Mouse (Mus musculus): ENCODE measurements around the gene Tctn1. TPM values are rescaled to one million over a fixed set of nuclear protein-coding genes. Genes with fewer than 3 reads are reported as not detected.

Tctn1 gene
- total RNA-seq (2021) (1 to 10 TPM; 3.2 to 3.9 TPM), polyA plus RNA-seq (2012; rRNA removed) (9.4 and 9.8 TPM in 2 replicates)
- long read RNA-seq = 0 reads

- whole genome bisulfite sequencing = 2% methylated on average over 49 of the region's 49 CpGs
- intact Hi-C loops (cut with DNase I) = loop anchor here (2.0 to 5.0 kb wide), 2 partner anchors 17 to 132 kb away; no protein-coding TSS in a partner anchor
- no peaks in the 10 kb centered on the region for H3K27me3 ChIP-seq (ENCODE audit: control insufficient read depth, insufficient read depth, low read length)
- peak within 1 kb of the TSS; percentile 75 for H3K4me3 ChIP-seq
- peak within 1 kb of the TSS; percentile 75 for H3K27ac ChIP-seq
- H3K9ac ChIP-seq (ENCODE audit: low read depth, low read length) = peak within 1 kb of the TSS; percentile 83
- TF ChIP-seq POLR2A (IDR thresholded peaks at IDR 0.05; ENCODE audit: insufficient read depth, low read depth, low read length) = peak; percentile 53
- 0 out of 2 replicates have a peak, but pooled peaks have one; percentile 12 for TF ChIP-seq EP300 (IDR thresholded peaks at IDR 0.05; ENCODE audit: insufficient read depth, low read depth, low read length)
- TF ChIP-seq CTCF (IDR thresholded peaks at IDR 0.05) = no peak
- peak; percentile 90 to 91 for DNase-seq
- no peaks in the 10 kb centered on the region for H3K4me1 ChIP-seq (ENCODE audit: control insufficient read depth, insufficient read depth, low read length)
- no peaks in the 10 kb centered on the region for H3K79me2 ChIP-seq (replicated peaks; ENCODE audit: control insufficient read depth, insufficient read depth, low read length)
- no peaks in the 10 kb centered on the region for H3K36me3 ChIP-seq (ENCODE audit: control insufficient read depth, insufficient read depth, low read length)
Measured at GRCm38 (mm10) chr5:122263933-122264905, at the start of gene Tctn1. Gene Tctn1, minus strand, starts transcription at chr5:122264460.

DNA sequence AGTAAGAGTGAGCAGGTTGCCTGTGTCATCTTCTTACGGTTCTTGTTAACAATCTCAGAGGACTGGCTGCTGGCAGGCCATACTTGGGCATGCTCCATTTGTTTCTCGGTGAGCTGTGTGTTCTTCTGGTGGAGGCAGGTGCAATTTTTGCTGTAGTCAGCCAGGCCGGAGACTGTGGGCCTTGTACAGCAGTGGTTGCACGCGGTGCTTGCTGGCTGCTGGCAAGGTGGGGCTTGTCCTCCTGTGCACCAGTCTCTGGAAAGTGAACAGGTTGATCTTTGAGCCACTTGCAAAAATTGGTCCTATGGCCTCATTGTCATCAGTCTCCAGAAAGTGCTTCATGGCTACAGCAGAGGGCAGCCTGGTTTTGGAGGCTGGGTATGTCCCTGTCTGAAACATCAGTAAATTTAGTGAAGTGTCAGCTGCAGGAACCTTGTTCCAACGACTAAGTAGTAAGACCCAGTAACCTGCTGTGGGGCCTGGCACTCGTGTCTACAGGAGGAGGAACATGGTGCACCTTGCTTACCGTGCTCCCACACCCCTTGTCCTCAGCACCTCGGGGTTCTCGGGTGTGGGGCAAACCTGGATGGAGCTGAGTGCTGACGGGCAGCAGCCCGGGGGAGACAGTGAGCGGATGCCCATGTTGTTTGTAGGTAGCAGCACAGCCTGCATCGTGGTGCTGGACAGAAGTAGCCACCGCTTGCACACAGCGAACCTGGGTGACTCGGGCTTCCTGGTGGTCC, 48.9 kb upstream of the Tctn1 start:
- TF ChIP-seq POLR2A (IDR thresholded peaks at IDR 0.05; ENCODE audit: insufficient read depth, low read depth, low read length) = no peak
- TF ChIP-seq CTCF (IDR thresholded peaks at IDR 0.05) = no peak
- TF ChIP-seq EP300 (IDR thresholded peaks at IDR 0.05; ENCODE audit: insufficient read depth, low read depth, low read length) = no peak
- no peak for DNase-seq
- Histone ChIP-seq H3K27me3 (ENCODE audit: control insufficient read depth, insufficient read depth, low read length) (no peaks in the 10 kb centered on the region), H3K36me3 (ENCODE audit: control insufficient read depth, insufficient read depth, low read length) (peaks cover 6% of the 10 kb centered on the region; the same call in 1 of the 2 replicates), H3K4me1 (ENCODE audit: control insufficient read depth, insufficient read depth, low read length) (peaks cover 18% of the 10 kb centered on the region), H3K27ac (no peak overlapping the region), H3K79me2 (replicated peaks; ENCODE audit: control insufficient read depth, insufficient read depth, low read length) (0 out of 2 replicates have a peak, but pooled peaks cover 2% of the 10 kb centered on the region), H3K9ac (ENCODE audit: low read depth, low read length) (no peak overlapping the region), H3K4me3 (no peak overlapping the region)
- 75% methylated on average over 17 of the region's 17 CpGs for WGBS
- intact Hi-C loops (cut with DNase I) = loop anchor here (5.0 kb wide), 1 partner anchor 46 kb away; no protein-coding TSS in a partner anchor

DNA sequence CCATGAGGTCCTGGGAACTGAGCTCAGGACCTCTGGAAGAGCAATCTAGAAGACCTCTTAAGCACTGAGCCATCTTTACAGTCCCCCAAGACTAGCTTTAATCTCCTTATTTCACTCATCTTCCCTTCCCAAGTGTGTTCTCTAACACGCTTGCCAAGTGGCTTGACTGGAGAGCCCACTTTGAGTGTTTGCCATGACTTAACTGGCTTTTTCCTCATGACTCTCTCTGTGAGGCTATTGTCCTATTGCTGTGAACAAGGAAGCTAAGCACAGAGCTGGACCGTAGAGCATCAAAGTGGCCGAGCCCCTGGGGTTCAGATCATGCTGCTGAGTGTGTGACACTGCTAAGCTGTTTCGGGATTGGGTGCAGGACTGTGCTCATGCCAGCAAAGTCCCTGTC, 48.1 kb upstream of the Tctn1 start:
- DNase-seq = no peak
- intact Hi-C loops (cut with DNase I) = loop anchor here (5.0 kb wide), 1 partner anchor 45 kb away; no protein-coding TSS in a partner anchor
- TF ChIP-seq CTCF (IDR thresholded peaks at IDR 0.05) (no peak), POLR2A (IDR thresholded peaks at IDR 0.05; ENCODE audit: insufficient read depth, low read depth, low read length) (no peak), EP300 (IDR thresholded peaks at IDR 0.05; ENCODE audit: insufficient read depth, low read depth, low read length) (no peak)
- peaks cover 6% of the 10 kb centered on the region; the same call in 1 of the 2 replicates for H3K36me3 ChIP-seq (ENCODE audit: control insufficient read depth, insufficient read depth, low read length)
- H3K27ac ChIP-seq = no peak overlapping the region
- H3K4me1 ChIP-seq (ENCODE audit: control insufficient read depth, insufficient read depth, low read length) = peaks cover 18% of the 10 kb centered on the region
- peaks cover 4% of the 10 kb centered on the region for H3K79me2 ChIP-seq (replicated peaks; ENCODE audit: control insufficient read depth, insufficient read depth, low read length)
- H3K27me3 ChIP-seq (ENCODE audit: control insufficient read depth, insufficient read depth, low read length) = no peaks in the 10 kb centered on the region
- no peak overlapping the region for H3K9ac ChIP-seq (ENCODE audit: low read depth, low read length)
- H3K4me3 ChIP-seq = no peak overlapping the region
- 55% methylated on average over 4 of the region's 4 CpGs for WGBS

GRCm38 (mm10) chr5:122311692-122312091, 47.4 kb upstream of the Tctn1 start:
- DNase-seq = no peak
- Histone ChIP-seq H3K27me3 (ENCODE audit: control insufficient read depth, insufficient read depth, low read length) (no peaks in the 10 kb centered on the region), H3K79me2 (replicated peaks; ENCODE audit: control insufficient read depth, insufficient read depth, low read length) (peaks cover 4% of the 10 kb centered on the region), H3K9ac (ENCODE audit: low read depth, low read length) (no peak overlapping the region), H3K36me3 (ENCODE audit: control insufficient read depth, insufficient read depth, low read length) (peaks cover 6% of the 10 kb centered on the region; the same call in 1 of the 2 replicates), H3K27ac (no peak overlapping the region), H3K4me1 (ENCODE audit: control insufficient read depth, insufficient read depth, low read length) (peaks cover 16% of the 10 kb centered on the region), H3K4me3 (no peak overlapping the region)
- intact Hi-C loops (cut with DNase I) = loop anchor here (5.0 kb wide), 1 partner anchor 44 kb away; no protein-coding TSS in a partner anchor
- 59% methylated on average over 7 of the region's 7 CpGs for WGBS
- TF ChIP-seq CTCF (IDR thresholded peaks at IDR 0.05) (no peak), POLR2A (IDR thresholded peaks at IDR 0.05; ENCODE audit: insufficient read depth, low read depth, low read length) (no peak), EP300 (IDR thresholded peaks at IDR 0.05; ENCODE audit: insufficient read depth, low read depth, low read length) (no peak)

- WGBS = 74% methylated on average over 8 of the region's 8 CpGs
- Histone ChIP-seq H3K27me3 (ENCODE audit: control insufficient read depth, insufficient read depth, low read length) (no peaks in the 10 kb centered on the region), H3K9ac (ENCODE audit: low read depth, low read length) (no peak overlapping the region), H3K79me2 (replicated peaks; ENCODE audit: control insufficient read depth, insufficient read depth, low read length) (peaks cover 4% of the 10 kb centered on the region), H3K36me3 (ENCODE audit: control insufficient read depth, insufficient read depth, low read length) (peaks cover 5% of the 10 kb centered on the region; the same call in 1 of the 2 replicates), H3K4me1 (ENCODE audit: control insufficient read depth, insufficient read depth, low read length) (peaks cover 13% of the 10 kb centered on the region), H3K4me3 (no peak overlapping the region), H3K27ac (no peak overlapping the region)
- no peak for TF ChIP-seq CTCF (IDR thresholded peaks at IDR 0.05)
- no peak for TF ChIP-seq EP300 (IDR thresholded peaks at IDR 0.05; ENCODE audit: insufficient read depth, low read depth, low read length)
- TF ChIP-seq POLR2A (IDR thresholded peaks at IDR 0.05; ENCODE audit: insufficient read depth, low read depth, low read length) = no peak
- intact Hi-C loops (cut with DNase I) = loop anchor here (5.0 kb wide), 1 partner anchor 43 kb away; no protein-coding TSS in a partner anchor
- DNase-seq = no peak
Measured at GRCm38 (mm10) chr5:122310699-122311098, 46.4 kb upstream of the Tctn1 start.

Data from heart, adult 2 months (tissue).